Mouse (Mus musculus) limb, embryonic 14.5 days (tissue): ENCODE data around the gene Map2k3. TPM values are rescaled to one million over a fixed set of nuclear protein-coding genes. Genes with fewer than 3 reads are reported as not detected.

Experiments used
- ATAC-seq: fragments of 200-750 bp; cut with Nextera tagmentation; 2 replicates; pipeline ENCODE4 v1.8.0; 2017; ENCODE audit warnings: low read depth, moderate number of reproducible peaks, moderate TSS enrichment; ENCODE audit not compliant: low FRiP score
- DNase-seq: peaks from one replicate; pipeline ENCODE4 v3.0.0-alpha.2; 2015; ENCODE audit warnings: low spot score
- H3K27ac ChIP-seq: fragments of 300-500 bp; sonication (generic); replicated peaks from 2 replicates; pipeline ENCODE4 v1.5.1; 2014; ENCODE audit warnings: low read depth, mild to moderate bottlenecking, low read length, moderate library complexity, mixed read lengths
- H3K27me3 ChIP-seq: fragments of 300-500 bp; sonication (generic); 2 replicates; pipeline ENCODE4 v1.6.1; 2014; ENCODE audit warnings: low read length, mixed read lengths; ENCODE audit not compliant: control insufficient read depth, insufficient read depth
- H3K36me3 ChIP-seq: fragments of 300-500 bp; sonication (generic); 2 replicates; pipeline ENCODE4 v1.6.1; 2014; ENCODE audit warnings: mild to moderate bottlenecking, low read length, moderate library complexity, mixed read lengths; ENCODE audit not compliant: control insufficient read depth, insufficient read depth
- H3K4me1 ChIP-seq: fragments of 300-500 bp; sonication (generic); 2 replicates; pipeline ENCODE4 v1.6.1; 2014; ENCODE audit warnings: antibody characterized with exemption, low read length, mixed read lengths; ENCODE audit not compliant: control insufficient read depth, insufficient read depth
- H3K4me2 ChIP-seq: fragments of 300-500 bp; sonication (generic); replicated peaks from 2 replicates; pipeline ENCODE4 v1.6.1; 2014; ENCODE audit warnings: low read depth, mild to moderate bottlenecking, low read length, moderate library complexity; ENCODE audit not compliant: severe bottlenecking
- H3K4me3 ChIP-seq: fragments of 300-500 bp; sonication (generic); replicated peaks from 2 replicates; pipeline ENCODE4 v1.5.1; 2014; ENCODE audit warnings: low read length
- H3K9ac ChIP-seq: fragments of 300-500 bp; sonication (generic); 2 replicates; pipeline ENCODE4 v1.6.1; 2014; ENCODE audit warnings: mild to moderate bottlenecking, low read depth, low read length, moderate library complexity; ENCODE audit not compliant: severe bottlenecking
- H3K9me3 ChIP-seq: fragments of 300-500 bp; sonication (generic); 2 replicates; pipeline ENCODE4 v1.6.1; 2016; ENCODE audit warnings: low read length; ENCODE audit not compliant: control insufficient read depth
- POLR2A ChIP-seq: fragments of 200-500 bp; IDR thresholded peaks from 2 replicates; pipeline ENCODE4 v1.8.0; 2012; ENCODE audit warnings: inconsistent platforms, mild to moderate bottlenecking, moderate library complexity, borderline replicate concordance; ENCODE audit not compliant: insufficient read depth, insufficient read length; ENCODE audit errors: extremely low read depth
- WGBS: fragments of 180-500 bp; shearing (Covaris S2); extraction: QIAGEN DNeasy Blood & Tissue Kit; methylation state at CpG from one replicate; pipeline ENCODE4 v1.1.7; 2014; 5-methylcytosine and 5-hydroxymethylcytosine counted together
- polyA plus RNA-seq, 2 experiments: library from polyadenylated mRNA; depleted of rRNA in 1 of 2; stranded (reverse) in 1 of 2; unstranded in 1 of 2; fragments of >200 nt; fragmentation: Nextera tagmentation in 1 of 2; extraction: Ambion mirVana in 1 of 2; gene quantifications; 2 replicates each; pipeline versions ENCODE4 v1.2.1 to v1.2.3; 2012 to 2014

Gene Map2k3
- polyA plus RNA-seq, 2 experiments, result 34.3 to 76.4 TPM

DNA sequence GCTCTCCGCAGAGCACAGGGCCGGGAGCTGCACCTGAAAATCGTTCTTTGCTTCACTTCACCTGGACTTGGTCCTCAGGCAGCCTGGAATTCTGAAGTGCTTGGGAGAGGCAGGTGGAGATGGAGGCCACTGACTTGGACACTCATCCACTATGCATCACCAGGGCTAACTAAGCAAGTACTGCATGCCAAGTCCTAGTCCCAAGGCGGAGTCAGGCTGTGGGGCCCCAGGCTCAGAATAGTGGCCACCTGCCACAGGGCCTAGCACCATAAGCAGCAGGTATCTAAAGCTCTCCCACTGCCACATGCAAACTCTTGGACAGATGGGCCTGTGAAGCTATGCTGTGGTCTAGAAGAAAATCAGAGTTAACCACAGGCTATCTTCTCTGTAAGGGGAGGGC, 25.4 kb upstream of the Map2k3 start:
- H3K36me3 ChIP-seq, result peaks cover 34% of the 10 kb centered on the region
- DNase-seq (no peak), ATAC-seq (no peak)
- H3K9ac ChIP-seq, result no peak overlapping the region
- peaks cover 7% of the 10 kb centered on the region; the same call in 1 of the 2 replicates for H3K4me1 ChIP-seq
- no peak overlapping the region for H3K27ac ChIP-seq
- no peak overlapping the region for H3K4me2 ChIP-seq
- no peak overlapping the region for H3K4me3 ChIP-seq
- no peaks in the 10 kb centered on the region for H3K9me3 ChIP-seq
- no peaks in the 10 kb centered on the region for H3K27me3 ChIP-seq
- no peak for TF ChIP-seq POLR2A
- WGBS, result 81% methylated on average over 4 of the region's 4 CpGs

DNA sequence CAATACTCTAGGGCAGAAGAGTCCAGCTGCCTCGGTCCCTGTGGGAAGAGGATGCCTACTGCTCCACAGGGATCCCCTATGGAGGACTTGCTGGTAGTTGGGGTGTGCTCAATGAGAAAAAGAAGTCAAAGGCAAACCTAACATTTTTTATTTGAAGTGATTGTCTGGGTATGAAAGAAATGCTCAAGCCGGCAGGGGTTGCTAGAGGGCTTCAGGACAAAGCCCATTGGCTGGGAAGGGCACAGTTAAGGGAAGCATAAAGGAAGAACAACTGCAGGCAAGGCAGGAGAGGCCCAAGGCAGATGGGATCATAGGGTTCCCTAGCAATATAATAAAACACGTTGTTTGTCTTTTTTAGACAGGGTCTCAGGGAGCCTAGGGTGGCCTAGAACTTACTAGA, 23.8 kb upstream of the Map2k3 start:
- 71% methylated on average over 3 of the region's 3 CpGs for WGBS
- Histone ChIP-seq H3K4me2 (no peak overlapping the region), H3K36me3 (peaks cover 34% of the 10 kb centered on the region), H3K9ac (no peak overlapping the region), H3K27me3 (no peaks in the 10 kb centered on the region), H3K27ac (no peak overlapping the region), H3K4me1 (peaks cover 7% of the 10 kb centered on the region), H3K9me3 (no peaks in the 10 kb centered on the region), H3K4me3 (no peak overlapping the region)
- DNase-seq, result no peak
- no peak for ATAC-seq
- TF ChIP-seq POLR2A, result no peak

DNA sequence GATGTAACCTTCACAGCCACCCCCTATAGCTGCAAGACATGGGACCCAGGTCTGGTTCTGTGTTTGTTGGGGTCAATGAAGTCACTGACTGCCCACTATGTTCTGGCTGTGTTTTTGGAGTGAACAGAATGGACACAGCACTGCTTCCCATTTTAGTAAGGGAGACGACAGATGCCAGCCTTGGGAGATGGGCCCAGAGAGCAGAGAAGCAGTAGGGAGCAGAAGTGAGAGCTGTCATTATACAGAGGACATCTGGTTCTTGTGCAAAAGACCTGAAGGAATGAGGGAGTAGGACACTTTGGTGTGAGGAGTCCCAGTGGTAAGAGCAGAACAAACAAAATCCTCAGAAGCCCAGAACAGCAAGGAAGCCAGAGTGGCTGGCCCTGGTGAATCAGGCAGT, 22.2 kb upstream of the Map2k3 start:
- 83% methylated on average over 1 of the region's 1 CpGs for WGBS
- TF ChIP-seq POLR2A, result no peak
- H3K36me3 ChIP-seq, result peaks cover 20% of the 10 kb centered on the region

DNA sequence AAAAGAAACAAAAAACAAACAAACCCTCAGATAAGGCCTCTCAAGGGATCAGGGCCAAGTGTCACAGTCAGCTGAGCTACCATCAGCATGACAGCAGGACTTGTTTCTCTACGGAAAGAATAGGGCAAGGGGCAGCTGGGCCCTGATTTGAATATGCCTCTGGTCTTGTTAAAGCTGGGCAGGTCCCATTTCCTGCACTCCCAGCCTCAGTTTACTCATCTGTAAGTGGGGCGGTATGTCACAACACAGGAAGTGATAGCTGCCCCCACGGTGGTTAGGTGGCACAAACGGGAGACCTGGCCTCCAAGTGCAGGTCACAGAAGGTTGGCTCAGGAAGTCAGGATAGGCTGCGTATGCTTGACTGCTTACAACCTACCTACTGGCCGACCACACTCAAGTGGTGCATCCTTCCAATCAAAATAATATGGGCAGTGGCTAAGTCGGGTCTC, 19.3 kb upstream of the Map2k3 start:
- no peaks in the 10 kb centered on the region for H3K9me3 ChIP-seq
- H3K4me3 ChIP-seq, result peak overlapping the region; percentile 81
- peaks cover 7% of the 10 kb centered on the region for H3K4me1 ChIP-seq
- ATAC-seq (no peak), DNase-seq (no peak)
- WGBS, result 35% methylated on average over 7 of the region's 7 CpGs
- peak overlapping the region; percentile 82 for H3K4me2 ChIP-seq
- H3K36me3 ChIP-seq, result no peaks in the 10 kb centered on the region
- H3K27me3 ChIP-seq, result no peaks in the 10 kb centered on the region
- H3K9ac ChIP-seq, result peak overlapping the region; percentile 83; the same call in 1 of the 2 replicates
- no peak for TF ChIP-seq POLR2A
- H3K27ac ChIP-seq, result no peak overlapping the region

More for the DNA sequence above, 22.2 kb upstream of the Map2k3 start:
- DNase-seq (no peak), ATAC-seq (no peak)
- no peak overlapping the region for H3K9ac ChIP-seq
- peaks cover 7% of the 10 kb centered on the region for H3K4me1 ChIP-seq
- H3K4me3 ChIP-seq, result no peak overlapping the region
- no peak overlapping the region for H3K27ac ChIP-seq
- H3K4me2 ChIP-seq, result no peak overlapping the region
- H3K9me3 ChIP-seq, result no peaks in the 10 kb centered on the region
- H3K27me3 ChIP-seq, result no peaks in the 10 kb centered on the region

DNA sequence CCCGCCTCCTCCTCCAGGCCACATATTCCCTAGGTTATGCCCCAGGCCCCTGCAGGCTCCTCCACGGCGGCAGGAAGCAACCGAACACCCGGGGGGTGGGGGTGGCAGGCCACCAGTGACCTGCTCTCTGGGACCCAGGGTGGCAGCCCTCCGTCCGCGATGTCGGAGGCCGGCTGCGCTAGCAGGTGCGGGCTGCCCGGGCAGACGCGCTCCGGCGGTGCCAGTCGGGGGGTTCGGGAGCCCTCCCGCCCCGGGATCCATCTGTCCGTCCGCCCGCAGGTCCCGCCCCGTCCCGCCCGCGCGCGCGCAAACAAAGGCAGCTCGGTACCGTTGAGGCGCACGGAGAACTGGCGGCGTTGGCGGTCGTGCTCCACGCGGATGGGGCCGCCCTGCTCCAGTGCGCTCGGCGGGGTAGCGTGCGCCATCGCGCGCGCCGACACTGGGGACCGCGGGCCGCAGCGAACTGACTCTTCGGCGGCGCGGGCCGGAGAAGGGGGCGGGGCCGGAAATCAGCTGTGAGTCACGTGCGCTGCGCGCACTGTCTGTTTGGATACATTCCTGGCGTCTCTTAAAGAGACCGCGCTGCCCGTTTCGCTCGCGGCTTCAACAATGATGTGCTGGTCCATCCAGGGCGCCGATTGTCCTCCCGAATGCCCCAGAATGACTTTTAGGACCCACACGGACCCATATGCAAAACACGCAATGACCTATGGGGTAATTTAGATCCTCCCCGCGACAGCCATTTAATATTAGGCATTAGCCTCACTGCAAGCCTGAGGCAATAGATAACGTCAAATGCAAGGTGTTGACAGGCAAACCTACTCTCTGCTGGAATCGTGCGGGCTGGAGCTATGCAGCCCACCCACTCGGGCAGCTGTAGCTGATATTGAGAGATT, 18.3 kb upstream of the Map2k3 start:
- Histone ChIP-seq H3K4me2 (peak overlapping the region; percentile 82), H3K9me3 (no peaks in the 10 kb centered on the region), H3K9ac (peak overlapping the region; percentile 83), H3K36me3 (no peaks in the 10 kb centered on the region), H3K27ac (peak overlapping the region; percentile 44; the same call in 1 of the 2 replicates), H3K27me3 (no peaks in the 10 kb centered on the region), H3K4me1 (peaks cover 7% of the 10 kb centered on the region), H3K4me3 (peak overlapping the region; percentile 81)
- ATAC-seq (peak; percentile 92), DNase-seq (peak; percentile 93)
- no peak for TF ChIP-seq POLR2A
- WGBS, result under 1% methylated on average over 54 of the region's 86 CpGs
